23 mouse cellular contexts compared by ENCODE assay signal in genomic region chr10:24397125-24397524, GRCm38 (mm10).
DNase-seq lines count a peak whose midpoint lies in the region; ATAC-seq and TF ChIP-seq lines count a peak whose summit lies in the region.
"Had no signal": no experiment of that assay in that cellular context is flagged by ENCODE, and none has a peak within 500 bp of the region (broad histone marks: within the 10 kb centered on the region; RNA-seq: fewer than 3 reads in every experiment).

No protein-coding gene starts in this region.

- DNase-seq in gastrocnemius, adult 2 months, result no peak
- no peak for DNase-seq in gastrocnemius, postnatal 10 days
- peak; percentile 22 for DNase-seq in urinary bladder, postnatal 14 days (ENCODE audit: low spot score)
- no peak for DNase-seq in urinary bladder, postnatal 36 days (ENCODE audit: low spot score in 2 of 2)
- DNase-seq in layer of hippocampus, adult 9-10 months (ENCODE audit: low spot score), result no peak
- DNase-seq: adrenal gland, postnatal 25 days; cerebellum, adult 9-10 months; heart, postnatal 14 days; kidney, postnatal 10 days; liver, embryonic 13.5 days; lung, adult 2 months; lung, postnatal 14 days; right cerebral cortex, postnatal 14 days; spleen, adult 18-20 months; thymus, postnatal 14 days had no signal

- no peak; the same call in 1 of the 2 replicates for TF ChIP-seq POLR2A in embryonic fibroblast, embryonic 13.5 days (IDR thresholded peaks at IDR 0.05; ENCODE audit: low read depth, low read length)

- intact Hi-C loops in gastrocnemius, adult 2 months (cut with DNase I), result no loop called here

- ATAC-seq in erythroid progenitor cell, adult 5-6 weeks (replicated peaks; ENCODE audit: low FRiP score, poor library complexity, severe bottlenecking), result no peak
- ATAC-seq in inflammation-experienced regulatory T-cells, adult 6 months, result no peak
- ATAC-seq: forebrain, embryonic 14.5 days had no signal

- H3K27ac ChIP-seq in gastrocnemius, adult 2 months, result peak overlapping the region; percentile 78
- H3K27ac ChIP-seq in embryonic fibroblast, embryonic 13.5 days (ENCODE audit: insufficient read depth, low read length), result peak overlapping the region; percentile 93
- H3K27ac ChIP-seq: heart, embryonic 13.5 days; hindbrain, embryonic 14.5 days; limb, embryonic 12.5 days; liver, embryonic 13.5 days; midbrain, embryonic 12.5 days had no signal

- peaks cover 5% of the 10 kb centered on the region for H3K4me1 ChIP-seq in embryonic fibroblast, embryonic 13.5 days (ENCODE audit: control insufficient read depth, insufficient read depth, low read length)
- H3K4me1 ChIP-seq: heart, embryonic 13.5 days; limb, embryonic 12.5 days; liver, embryonic 13.5 days; midbrain, embryonic 12.5 days had no signal

- H3K4me3 ChIP-seq in gastrocnemius, adult 2 months, result no peak overlapping the region
- H3K4me3 ChIP-seq in embryonic fibroblast, embryonic 13.5 days (ENCODE audit: insufficient read depth, low read length), result no peak overlapping the region
- H3K4me3 ChIP-seq: heart, embryonic 13.5 days; limb, embryonic 12.5 days; liver, embryonic 13.5 days; midbrain, embryonic 12.5 days had no signal

- no peak for TF ChIP-seq CTCF in gastrocnemius, adult 2 months (IDR thresholded peaks at IDR 0.05)
- TF ChIP-seq CTCF in embryonic fibroblast, embryonic 13.5 days (IDR thresholded peaks at IDR 0.05; ENCODE audit: borderline replicate concordance, insufficient read depth, low read length), result no peak
